Mouse (Mus musculus): Measurements from ENCODE around the gene Ifi205. TPM values are rescaled to one million over a fixed set of nuclear protein-coding genes. Genes with fewer than 3 reads are reported as not detected.

Ifi205 gene
- total RNA-seq, 2 experiments from 2014 or later, result 0.33 TPM; not detected in 1

Other genes with a start within 250 kb of the Ifi205 start
- gene Ifi211, start 118.8 kb downstream of the Ifi205 start, total RNA-seq (2021), result under 1 TPM; 0.24 to 0.36 TPM
- 1 to 10 TPM; 5.5 to 5.8 TPM for gene Mndal, start 89.3 kb downstream of the Ifi205 start, total RNA-seq (2021)
- gene Ifi203, start 89.1 kb downstream of the Ifi205 start, total RNA-seq (2021), result 1 to 10 TPM; 4.7 to 5.7 TPM
- not detected for gene Ifi202b, start 49.1 kb downstream of the Ifi205 start, total RNA-seq (2021)
- gene Olfr433, start 8.9 kb upstream of the Ifi205 start, total RNA-seq (2021), result not detected
- gene Olfr432, start 17.4 kb upstream of the Ifi205 start, total RNA-seq (2021), result not detected
- not detected for gene Olfr430, start 34.8 kb upstream of the Ifi205 start, total RNA-seq (2021)
- gene Olfr429, start 52.5 kb upstream of the Ifi205 start, total RNA-seq (2021), result not detected
- not detected for gene Olfr427, start 65.1 kb upstream of the Ifi205 start, total RNA-seq (2021)
- not detected for gene Olfr231, start 89.4 kb upstream of the Ifi205 start, total RNA-seq (2021)
- gene Olfr424, start 99.7 kb upstream of the Ifi205 start, total RNA-seq (2021), result not detected
- not detected for gene Olfr420, start 123.8 kb upstream of the Ifi205 start, total RNA-seq (2021)
- 10 to 100 TPM in 1 of 2 experiments, 1 to 10 TPM in 1; 9.8 to 13.5 TPM for gene Spta1, start 141.0 kb upstream of the Ifi205 start, total RNA-seq (2021)
- gene Olfr419, start 220.3 kb upstream of the Ifi205 start, total RNA-seq (2021), result not detected